Mouse (Mus musculus) CH12.LX (cell line): ENCODE data around the gene Ctcfl. TPM values are rescaled to one million over a fixed set of nuclear protein-coding genes. Genes with fewer than 3 reads are reported as not detected.

Experiments
- DNase-seq: peaks from one replicate; pipeline ENCODE4 v3.0.0-alpha.2; 2013; ENCODE audit errors: extremely low read depth
- H3K27ac ChIP-seq: 2 replicates; pipeline ENCODE4 v1.5.1; 2012; ENCODE audit warnings: low read depth, mild to moderate bottlenecking, control low read depth, moderate library complexity; ENCODE audit not compliant: insufficient read depth
- H3K27me3 ChIP-seq: replicated peaks from 2 replicates; pipeline ENCODE3; 2012; ENCODE audit warnings: inconsistent platforms
- H3K36me3 ChIP-seq, 2 experiments: replicated peaks in 1 of 2; 2 replicates each; pipeline versions ENCODE3 to v1.6.1; 2012; ENCODE audit warnings: inconsistent platforms in 1 of 2, low read length in 1 of 2, mild to moderate bottlenecking in 1 of 2, mixed read lengths in 1 of 2, moderate library complexity in 1 of 2; ENCODE audit not compliant: control insufficient read depth in 1 of 2, insufficient read depth in 1 of 2
- H3K4me1 ChIP-seq, 2 experiments: 2 replicates each; pipeline ENCODE4 v1.6.1; 2012; ENCODE audit warnings: inconsistent platforms in 1 of 2, moderate library complexity in 1 of 2; ENCODE audit not compliant: insufficient read depth in 2 of 2, control insufficient read depth in 1 of 2
- H3K4me2 ChIP-seq: 2 replicates; pipeline ENCODE4 v1.6.1; 2012; ENCODE audit warnings: low read depth, mild to moderate bottlenecking, control low read depth; ENCODE audit not compliant: poor library complexity, insufficient read depth, severe bottlenecking
- H3K4me3 ChIP-seq, 3 experiments: fragments of 150-350 bp in 1 of 3; sonication (generic) in 1 of 3; replicated peaks in 1 of 3; 2 replicates each; pipeline versions ENCODE3 to v1.5.1; 2011 to 2012; ENCODE audit warnings: low read depth in 2 of 3, low read length in 2 of 3, mild to moderate bottlenecking in 2 of 3, moderate library complexity in 2 of 3, control low read depth in 1 of 3, improper control_type of control experiment in 1 of 3, inconsistent platforms in 1 of 3, mixed read lengths in 1 of 3; ENCODE audit not compliant: poor library complexity in 1 of 3
- H3K79me2 ChIP-seq: replicated peaks from 2 replicates; pipeline ENCODE4 v1.6.1; 2012; ENCODE audit warnings: mild to moderate bottlenecking, moderate library complexity; ENCODE audit not compliant: control insufficient read depth, poor library complexity, insufficient read depth, severe bottlenecking; ENCODE audit errors: extremely low read depth
- H3K9ac ChIP-seq: 2 replicates; pipeline ENCODE4 v1.6.1; 2012; ENCODE audit warnings: low read depth, mild to moderate bottlenecking, control low read depth, moderate library complexity; ENCODE audit not compliant: insufficient read depth
- H3K9me3 ChIP-seq: replicated peaks from 2 replicates; pipeline ENCODE3; 2012; ENCODE audit warnings: low read length, inconsistent platforms, mixed read lengths
- E2F4 ChIP-seq: IDR thresholded peaks from 2 replicates; pipeline ENCODE4 v1.6.1; 2011; ENCODE audit warnings: low read depth, low read length, improper control_type of control experiment; ENCODE audit not compliant: insufficient replicate concordance
- IRF4 ChIP-seq: IDR thresholded peaks from 2 replicates; pipeline ENCODE4 v1.6.1; 2014; ENCODE audit warnings: low read depth, mild to moderate bottlenecking, inconsistent platforms, low read length, improper control_type of control experiment
- JUN ChIP-seq: IDR thresholded peaks from 2 replicates; pipeline ENCODE4 v1.6.1; 2011; ENCODE audit warnings: low read depth, mild to moderate bottlenecking, low read length, improper control_type of control experiment, moderate library complexity; ENCODE audit not compliant: insufficient read depth
- JUND ChIP-seq: conservative IDR thresholded peaks from 2 replicates; pipeline ENCODE4 v1.6.1; 2011; ENCODE audit warnings: low read depth, low read length, improper control_type of control experiment
- MAFK ChIP-seq: IDR thresholded peaks from 2 replicates; pipeline ENCODE4 v1.6.1; 2011; ENCODE audit warnings: low read length, improper control_type of control experiment; ENCODE audit not compliant: insufficient replicate concordance
- MAZ ChIP-seq: IDR thresholded peaks from 2 replicates; pipeline ENCODE4 v1.6.1; 2012; ENCODE audit warnings: low read depth, mild to moderate bottlenecking, inconsistent platforms, low read length, improper control_type of control experiment, moderate library complexity
- MEF2A ChIP-seq: IDR thresholded peaks from 2 replicates; pipeline ENCODE4 v1.6.1; 2014; ENCODE audit warnings: low read depth, mild to moderate bottlenecking, inconsistent platforms, low read length, improper control_type of control experiment, borderline replicate concordance
- NELFE ChIP-seq: IDR thresholded peaks from 2 replicates; pipeline ENCODE4 v1.6.1; 2011; ENCODE audit warnings: low read depth, low read length, improper control_type of control experiment
- PAX5 ChIP-seq: IDR thresholded peaks from 2 replicates; pipeline ENCODE4 v1.6.1; 2012; ENCODE audit warnings: low read length, inconsistent platforms, mixed read lengths
- POLR2AphosphoS2 ChIP-seq: IDR thresholded peaks from 2 replicates; pipeline ENCODE4 v1.6.1; 2011; ENCODE audit warnings: low read depth, low read length, improper control_type of control experiment
- TBP ChIP-seq: conservative IDR thresholded peaks from 2 replicates; pipeline ENCODE4 v1.6.1; 2011; ENCODE audit warnings: low read depth, low read length, improper control_type of control experiment
- TCF12 ChIP-seq: IDR thresholded peaks from 2 replicates; pipeline ENCODE4 v1.6.1; 2014; ENCODE audit warnings: low read depth, mild to moderate bottlenecking, inconsistent platforms, low read length, improper control_type of control experiment
- USF1 ChIP-seq: IDR thresholded peaks from 2 replicates; pipeline ENCODE4 v1.6.1; 2014; ENCODE audit warnings: low read depth, mild to moderate bottlenecking, inconsistent platforms, low read length, improper control_type of control experiment
- USF2 ChIP-seq: conservative IDR thresholded peaks from 2 replicates; pipeline ENCODE4 v1.6.1; 2011; ENCODE audit warnings: low read depth, low read length, improper control_type of control experiment
- ZC3H11A ChIP-seq: IDR thresholded peaks from 2 replicates; pipeline ENCODE4 v1.6.1; 2012; ENCODE audit warnings: low read depth, mild to moderate bottlenecking, inconsistent platforms, low read length, improper control_type of control experiment
- ZKSCAN1 ChIP-seq: IDR thresholded peaks from 2 replicates; pipeline ENCODE4 v1.6.1; 2012; ENCODE audit warnings: low read depth, inconsistent platforms, low read length, improper control_type of control experiment, borderline replicate concordance
- ZNF384 ChIP-seq: IDR thresholded peaks from 2 replicates; pipeline ENCODE4 v1.6.1; 2012; ENCODE audit warnings: low read depth, low read length, improper control_type of control experiment, inconsistent platforms
- dilution Hi-C: fragments of 300-500 bp; cut with MboI; formaldehyde crosslinking; loops from 2 replicates; pipeline ENCODE4 v1.14.3; 2020; ENCODE audit warnings: low sequenced_read_pairs; ENCODE audit not compliant: extremely low pct_unique_long_range_greater_than_20kb, extremely low pct_ligation_motif_present
- in situ Hi-C: fragments of 300-500 bp; cut with MboI; formaldehyde crosslinking; loops from 3 replicates; pipeline ENCODE4 v1.14.3; 2019; ENCODE audit warnings: low sequenced_read_pairs, low pct_ligation_motif_present, low pct_unique_long_range_greater_than_20kb, mixed read lengths
- polyA plus RNA-seq: library from polyadenylated mRNA; unstranded; fragments of >175 nt; gene quantifications from 2 replicates; pipeline ENCODE4 v1.2.1, GENCODE M21; 2012; ENCODE audit warnings: low read depth; ENCODE audit not compliant: insufficient read length
- total RNA-seq, 2 experiments: library from RNA; depleted of rRNA; stranded (reverse); fragments of 300-350 nt in 1 of 2; fragments of >200 nt in 1 of 2; gene quantifications; 2 replicates each; pipeline ENCODE4 v1.2.3; 2012 to 2014

Ctcfl gene
- total and polyA plus RNA-seq, 3 experiments = 0.11 TPM; not detected in 2

- Histone ChIP-seq H3K4me2 (no peak overlapping the region), H3K4me1 (no peaks in the 10 kb centered on the region), H3K9ac (no peak overlapping the region), H3K9me3 (peaks cover 8% of the 10 kb centered on the region), H3K36me3 (no peaks in the 10 kb centered on the region), H3K4me3 (no peak overlapping the region), H3K27ac (no peak overlapping the region)
- in situ Hi-C loops = loop anchor here (5.0 kb wide), 2 partner anchors 73 to 448 kb away; no protein-coding TSS in a partner anchor
- TF ChIP-seq USF2 = no peak
- TF ChIP-seq USF1 = no peak
- no peak for TF ChIP-seq NELFE
- TF ChIP-seq TCF12 = no peak
- no peak for TF ChIP-seq POLR2AphosphoS2
- TF ChIP-seq TBP = no peak
- no peak for TF ChIP-seq MAFK
- no peak for TF ChIP-seq MAZ
- TF ChIP-seq ZC3H11A = no peak
- TF ChIP-seq PAX5 = no peak
- TF ChIP-seq, all 38 proteins: peak for 0
- Histone ChIP-seq H3K79me2 (no peaks in the 10 kb centered on the region), H3K27me3 (peaks cover 37% of the 10 kb centered on the region)
- no peak for DNase-seq
- dilution Hi-C loops = no loop called here
Observed at GRCm38 (mm10) chr2:173109510-173109909, 9.8 kb downstream of the Ctcfl start.

- TF ChIP-seq MAFK = no peak
- TF ChIP-seq ZNF384 = no peak
- TF ChIP-seq IRF4 = no peak
- TF ChIP-seq JUND = no peak
- no peak for TF ChIP-seq E2F4
- no peak for TF ChIP-seq JUN
- no peak for TF ChIP-seq ZC3H11A
- no peak for TF ChIP-seq TCF12
- no peak for TF ChIP-seq MAZ
- no peak for TF ChIP-seq ZKSCAN1
- TF ChIP-seq MEF2A = no peak
- no peak for TF ChIP-seq NELFE
- dilution Hi-C loops (no loop called here), in situ Hi-C loops (loop anchor here (5.0 kb wide), 2 partner anchors 74 to 449 kb away; no protein-coding TSS in a partner anchor)
- Histone ChIP-seq H3K36me3 (no peaks in the 10 kb centered on the region), H3K9me3 (peaks cover 5% of the 10 kb centered on the region), H3K27me3 (peaks cover 42% of the 10 kb centered on the region), H3K79me2 (no peaks in the 10 kb centered on the region), H3K4me2 (no peak overlapping the region), H3K4me1 (no peaks in the 10 kb centered on the region), H3K4me3 (no peak overlapping the region), H3K27ac (no peak overlapping the region), H3K9ac (no peak overlapping the region)
- DNase-seq = no peak
Observed at GRCm38 (mm10) chr2:173108509-173109190, 10.7 kb downstream of the Ctcfl start.
